In the genomic region with DNA sequence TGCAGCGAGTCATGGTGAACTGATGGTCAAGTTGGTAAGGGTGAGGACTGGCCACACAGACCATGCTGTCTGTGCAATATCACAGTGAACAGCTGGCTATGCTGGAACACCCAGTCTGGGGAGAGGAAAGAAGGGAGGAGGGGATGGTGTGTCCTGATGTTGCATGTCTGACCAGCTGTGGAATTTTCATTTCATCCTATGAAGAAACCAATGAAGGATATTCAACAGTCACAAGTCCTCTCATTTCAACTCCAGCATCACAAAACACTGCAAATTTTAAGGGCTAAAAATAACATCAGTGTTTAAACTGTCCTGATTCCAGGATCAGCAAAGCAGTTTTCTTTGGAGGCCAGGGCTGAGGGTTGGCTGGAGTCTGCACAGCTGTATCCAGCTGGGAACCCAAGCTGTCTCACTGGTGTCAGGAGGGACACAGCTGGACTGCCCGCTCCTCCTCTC, we compare ENCODE assay signal across 9 mouse cellular contexts.
DNase-seq lines count a peak whose midpoint lies in the region; ATAC-seq and TF ChIP-seq lines count a peak whose summit lies in the region.
"Had no signal": no experiment of that assay in that cellular context is flagged by ENCODE, and none has a peak within 500 bp of the region (broad histone marks: within the 10 kb centered on the region; RNA-seq: fewer than 3 reads in every experiment).

No protein-coding gene starts in this region.

- no peaks in the 10 kb centered on the region for H3K79me2 ChIP-seq in liver, adult 2 months (ENCODE audit: control insufficient read depth, insufficient read depth, low read length)

- no peak overlapping the region for H3K4me3 ChIP-seq in liver, adult 2 months (ENCODE audit: insufficient read depth, low read depth, low read length)
- no peak overlapping the region for H3K4me3 ChIP-seq in liver, embryonic 11.5 days (ENCODE audit: low read depth, low read length)
- no peak overlapping the region for H3K4me3 ChIP-seq in stomach, postnatal 0 days (ENCODE audit: low read depth, low read length)

- intact Hi-C loops in left cerebral cortex, postnatal 4 days (cut with DNase I): no loop called here

- H3K36me3 ChIP-seq in liver, adult 2 months (ENCODE audit: control insufficient read depth, insufficient read depth, low read length): no peaks in the 10 kb centered on the region
- no peaks in the 10 kb centered on the region for H3K36me3 ChIP-seq in liver, embryonic 11.5 days (ENCODE audit: control insufficient read depth, insufficient read depth, low read length)
- no peaks in the 10 kb centered on the region for H3K36me3 ChIP-seq in stomach, postnatal 0 days (ENCODE audit: control insufficient read depth, insufficient read depth, low read length)

- ATAC-seq in liver, embryonic 11.5 days (replicated peaks; ENCODE audit: low FRiP score): no peak
- peak; percentile 72; the same call in 1 of the 2 replicates for ATAC-seq in stomach, postnatal 0 days (ENCODE audit: low FRiP score, low TSS enrichment)
- ATAC-seq: inflammation-experienced regulatory T-cells, adult 6 months had no signal

- no peak for TF ChIP-seq EP300 in stomach, postnatal 0 days (optimal IDR thresholded peaks at IDR 0.05)

- no peaks in the 10 kb centered on the region for H3K9me3 ChIP-seq in liver, embryonic 11.5 days (ENCODE audit: control insufficient read depth, low read length)
- H3K9me3 ChIP-seq in stomach, postnatal 0 days (ENCODE audit: control insufficient read depth, low read length): no peaks in the 10 kb centered on the region

- TF ChIP-seq CTCF in liver, adult 2 months (IDR thresholded peaks at IDR 0.05; ENCODE audit: low read depth, low read length): no peak
- no peak for TF ChIP-seq CTCF in stomach, postnatal 0 days (IDR thresholded peaks at IDR 0.05; ENCODE audit: low read depth)

- 74% methylated on average over 2 of the region's 2 CpGs for WGBS in liver, adult 2 months
- WGBS in liver, embryonic 11.5 days: 80% methylated on average over 2 of the region's 2 CpGs
- WGBS in stomach, postnatal 0 days: 40% methylated on average over 2 of the region's 2 CpGs

- no peak for TF ChIP-seq POLR2A in liver, adult 2 months (IDR thresholded peaks at IDR 0.05; ENCODE audit: extremely low read depth, insufficient read depth, low read length)

- DNase-seq in liver, adult 2 months (ENCODE audit: extremely low read depth, low read depth, low spot score): peak; percentile 39
- DNase-seq in liver, embryonic 11.5 days (ENCODE audit: low spot score): no peak
- DNase-seq in heart, postnatal 4 days: peak; percentile 73
- peak; percentile 56 to 66 for DNase-seq in kidney, postnatal 25 days
- peak; percentile 19 for DNase-seq in stomach, postnatal 0 days (ENCODE audit: low spot score)
- DNase-seq in frontal cortex, adult 2 months (ENCODE audit: extremely low spot score in 1 of 2, low spot score in 1 of 2): no peak
- no peak for DNase-seq in embryo, embryonic 10 days (ENCODE audit: low spot score)
- DNase-seq in left cerebral cortex, postnatal 4 days: no peak

- H3K27ac ChIP-seq in liver, adult 2 months (replicated peaks; ENCODE audit: insufficient read depth, low read depth, low read length): no peak overlapping the region
- no peak overlapping the region for H3K27ac ChIP-seq in liver, embryonic 11.5 days (ENCODE audit: low read depth, low read length)
- peak overlapping the region; percentile 30; the same call in 1 of the 2 replicates for H3K27ac ChIP-seq in stomach, postnatal 0 days (replicated peaks)

- no peaks in the 10 kb centered on the region for H3K4me1 ChIP-seq in liver, adult 2 months (ENCODE audit: control insufficient read depth, insufficient read depth, low read length)
- H3K4me1 ChIP-seq in liver, embryonic 11.5 days (replicated peaks; ENCODE audit: control insufficient read depth, insufficient read depth, low read length): no peaks in the 10 kb centered on the region
- H3K4me1 ChIP-seq in stomach, postnatal 0 days (replicated peaks; ENCODE audit: control insufficient read depth, insufficient read depth): no peaks in the 10 kb centered on the region

- H3K9ac ChIP-seq in liver, adult 2 months (ENCODE audit: low read depth, low read length): no peak overlapping the region
- no peak overlapping the region for H3K9ac ChIP-seq in liver, embryonic 11.5 days (ENCODE audit: low read depth, low read length)
- no peak overlapping the region for H3K9ac ChIP-seq in stomach, postnatal 0 days (ENCODE audit: low read length)

- H3K4me2 ChIP-seq in liver, embryonic 11.5 days: no peak overlapping the region
- no peak overlapping the region for H3K4me2 ChIP-seq in stomach, postnatal 0 days (replicated peaks; ENCODE audit: low read depth)

- H3K27me3 ChIP-seq in liver, adult 2 months (ENCODE audit: control insufficient read depth, insufficient read depth, low read length): no peaks in the 10 kb centered on the region
- H3K27me3 ChIP-seq in liver, embryonic 11.5 days (replicated peaks; ENCODE audit: control insufficient read depth, insufficient read depth, low read length): no peaks in the 10 kb centered on the region
- H3K27me3 ChIP-seq in stomach, postnatal 0 days (ENCODE audit: control insufficient read depth, insufficient read depth, low read length): no peaks in the 10 kb centered on the region

Comparison
In these comparisons a context has a peak if more than half of its experiments do, and no peak if none do; other contexts are left out.
1. DNase-seq: peak in liver, adult 2 months (single experiment), heart, postnatal 4 days (single experiment), kidney, postnatal 25 days (2 of 2) and stomach, postnatal 0 days (single experiment); none in liver, embryonic 11.5 days (single experiment), frontal cortex, adult 2 months (0 of 2), embryo, embryonic 10 days (single experiment) and left cerebral cortex, postnatal 4 days (single experiment).